Mouse (Mus musculus) midbrain, embryonic 13.5 days (tissue): ENCODE measurements around the gene Slc7a4. TPM values are rescaled to one million over a fixed set of nuclear protein-coding genes. Genes with fewer than 3 reads are reported as not detected.
A peak's percentile ranks its signal among the peaks of the same experiment; 100 is the strongest.
"Not testable (repeated sequence)": the region's sequence is repeated elsewhere in the genome, so short reads cannot be mapped to it uniquely, and the experiment has no call there.

Experiments used
- ATAC-seq: fragments of 200-750 bp; cut with Nextera tagmentation; 2 replicates; pipeline ENCODE4 v1.8.0; 2017; ENCODE audit warnings: mild to moderate bottlenecking, moderate TSS enrichment, moderate library complexity
- H3K27ac ChIP-seq: fragments of 300-500 bp; sonication (generic); 2 replicates; pipeline ENCODE4 v1.5.1; 2015; ENCODE audit warnings: inconsistent platforms, mild to moderate bottlenecking, moderate library complexity
- H3K27me3 ChIP-seq: fragments of 300-500 bp; sonication (generic); 2 replicates; pipeline ENCODE4 v1.6.1; 2015; ENCODE audit warnings: mild to moderate bottlenecking, inconsistent platforms
- H3K36me3 ChIP-seq: fragments of 300-500 bp; sonication (generic); 2 replicates; pipeline ENCODE4 v1.6.1; 2015; ENCODE audit warnings: mild to moderate bottlenecking, inconsistent platforms
- H3K4me1 ChIP-seq: fragments of 300-500 bp; sonication (generic); replicated peaks from 2 replicates; pipeline ENCODE4 v1.6.1; 2015; ENCODE audit warnings: inconsistent platforms
- H3K4me2 ChIP-seq: fragments of 300-500 bp; sonication (generic); replicated peaks from 2 replicates; pipeline ENCODE4 v1.6.1; 2015; ENCODE audit warnings: moderate library complexity, mild to moderate bottlenecking, inconsistent platforms
- H3K4me3 ChIP-seq: fragments of 300-500 bp; sonication (generic); replicated peaks from 2 replicates; pipeline ENCODE4 v1.5.1; 2015; ENCODE audit warnings: mild to moderate bottlenecking, inconsistent platforms
- H3K9ac ChIP-seq: fragments of 300-500 bp; sonication (generic); replicated peaks from 2 replicates; pipeline ENCODE4 v1.6.1; 2015; ENCODE audit warnings: mild to moderate bottlenecking, inconsistent platforms
- H3K9me3 ChIP-seq: fragments of 300-500 bp; sonication (generic); 2 replicates; pipeline ENCODE4 v1.6.1; 2016; ENCODE audit warnings: mild to moderate bottlenecking, inconsistent platforms
- WGBS: fragments of 180-500 bp; shearing (Covaris S2); methylation state at CpG from one replicate; pipeline ENCODE4 v1.1.7; 2015; 5-methylcytosine and 5-hydroxymethylcytosine counted together
- polyA plus RNA-seq: library from polyadenylated mRNA; unstranded; fragments of >200 nt; fragmentation: Nextera tagmentation; extraction: Ambion mirVana; gene quantifications from 2 replicates; pipeline ENCODE4 v1.2.1, GENCODE M21; 2015

The Slc7a4 gene
- polyA plus RNA-seq, 1 experiment from 2014 or later: 13.8 TPM

- peak overlapping the region; percentile 26; the same call in 1 of the 2 replicates for H3K4me2 ChIP-seq
- H3K9me3 ChIP-seq: no peaks in the 10 kb centered on the region
- no peak for ATAC-seq
- H3K4me3 ChIP-seq: no peak overlapping the region
- H3K4me1 ChIP-seq: peaks cover 47% of the 10 kb centered on the region
- peaks cover 29% of the 10 kb centered on the region for H3K27me3 ChIP-seq
- 66% methylated on average over 9 of the region's 9 CpGs for WGBS
- no peaks in the 10 kb centered on the region for H3K36me3 ChIP-seq
- H3K9ac ChIP-seq: no peak overlapping the region
- H3K27ac ChIP-seq: no peak overlapping the region
Observed at GRCm38 (mm10) chr16:17559396-17560027, 23.5 kb downstream of the Slc7a4 start.

- Histone ChIP-seq H3K27ac (no peak overlapping the region), H3K9ac (peak overlapping the region; percentile 24; the same call in 1 of the 2 replicates), H3K36me3 (no peaks in the 10 kb centered on the region), H3K4me2 (peak overlapping the region; percentile 26), H3K9me3 (no peaks in the 10 kb centered on the region), H3K4me1 (peaks cover 54% of the 10 kb centered on the region), H3K4me3 (no peak overlapping the region), H3K27me3 (peaks cover 29% of the 10 kb centered on the region)
- ATAC-seq: no peak; the same call in 1 of the 2 replicates
- 0% methylated on average over 5 of the region's 5 CpGs for WGBS
Observed at GRCm38 (mm10) chr16:17558811-17559210, 24.2 kb downstream of the Slc7a4 start.

- Histone ChIP-seq H3K9ac (peak overlapping the region; percentile 24; the same call in 1 of the 2 replicates), H3K36me3 (no peaks in the 10 kb centered on the region), H3K4me1 (peaks cover 58% of the 10 kb centered on the region), H3K4me3 (no peak overlapping the region), H3K27ac (no peak overlapping the region), H3K27me3 (peaks cover 27% of the 10 kb centered on the region), H3K4me2 (peak overlapping the region; percentile 26), H3K9me3 (no peaks in the 10 kb centered on the region)
- WGBS: 2% methylated on average over 5 of the region's 5 CpGs
- ATAC-seq: peak; percentile 46
Observed at GRCm38 (mm10) chr16:17557947-17558480, 25.0 kb downstream of the Slc7a4 start.

- no peak for ATAC-seq
- Histone ChIP-seq H3K27ac (no peak overlapping the region), H3K9ac (no peak overlapping the region), H3K4me2 (no peak overlapping the region), H3K9me3 (no peaks in the 10 kb centered on the region), H3K36me3 (no peaks in the 10 kb centered on the region), H3K4me3 (no peak overlapping the region), H3K4me1 (peaks cover 52% of the 10 kb centered on the region), H3K27me3 (peaks cover 19% of the 10 kb centered on the region)
- 54% methylated on average over 4 of the region's 4 CpGs for WGBS
Observed at GRCm38 (mm10) chr16:17556907-17557306, 26.1 kb downstream of the Slc7a4 start.

GRCm38 (mm10) chr16:17556180-17556579, 26.8 kb downstream of the Slc7a4 start:
- no peak for ATAC-seq
- H3K36me3 ChIP-seq: no peaks in the 10 kb centered on the region

GRCm38 (mm10) chr16:17554702-17555101, 28.3 kb downstream of the Slc7a4 start:
- peaks cover 36% of the 10 kb centered on the region for H3K4me1 ChIP-seq
- H3K27me3 ChIP-seq, H3K4me3 ChIP-seq, H3K36me3 ChIP-seq, H3K9me3 ChIP-seq, H3K9ac ChIP-seq: not testable (repeated sequence)
- 6% methylated on average over 4 of the region's 4 CpGs for WGBS
- H3K4me2 ChIP-seq: peak overlapping the region; percentile 47
- peak overlapping the region; percentile 56; the same call in 1 of the 2 replicates for H3K27ac ChIP-seq
- ATAC-seq: peak; percentile 49; the same call in 1 of the 2 replicates

More at GRCm38 (mm10) chr16:17556180-17556579, 26.8 kb downstream of the Slc7a4 start:
- Histone ChIP-seq H3K9ac (no peak overlapping the region), H3K4me2 (no peak overlapping the region), H3K4me3 (no peak overlapping the region), H3K9me3 (no peaks in the 10 kb centered on the region), H3K27ac (no peak overlapping the region), H3K27me3 (peaks cover 13% of the 10 kb centered on the region), H3K4me1 (peaks cover 45% of the 10 kb centered on the region)
- 90% methylated on average over 4 of the region's 4 CpGs for WGBS

GRCm38 (mm10) chr16:17553910-17554685, 28.9 kb downstream of the Slc7a4 start:
- no peaks in the 10 kb centered on the region for H3K36me3 ChIP-seq
- no peaks in the 10 kb centered on the region for H3K9me3 ChIP-seq
- H3K4me1 ChIP-seq: peaks cover 33% of the 10 kb centered on the region
- H3K27me3 ChIP-seq: no peaks in the 10 kb centered on the region
- peak; percentile 77 for ATAC-seq
- 4% methylated on average over 18 of the region's 18 CpGs for WGBS
- H3K4me2 ChIP-seq: peak overlapping the region; percentile 47
- H3K9ac ChIP-seq: 0 out of 2 replicates have a peak overlapping the region, but pooled peaks have one; percentile 19
- peak overlapping the region; percentile 20; the same call in 1 of the 2 replicates for H3K4me3 ChIP-seq
- peak overlapping the region; percentile 56 for H3K27ac ChIP-seq

- no peak for ATAC-seq
- H3K9me3 ChIP-seq: no peaks in the 10 kb centered on the region
- peaks cover 22% of the 10 kb centered on the region for H3K4me1 ChIP-seq
- no peak overlapping the region for H3K27ac ChIP-seq
- 87% methylated on average over 7 of the region's 7 CpGs for WGBS
- H3K36me3 ChIP-seq: no peaks in the 10 kb centered on the region
- H3K4me2 ChIP-seq: no peak overlapping the region
- no peak overlapping the region for H3K9ac ChIP-seq
- H3K4me3 ChIP-seq: no peak overlapping the region
- H3K27me3 ChIP-seq: no peaks in the 10 kb centered on the region
Observed at GRCm38 (mm10) chr16:17552837-17553236, 30.2 kb downstream of the Slc7a4 start.

- no peak overlapping the region for H3K4me2 ChIP-seq
- ATAC-seq: no peak
- no peaks in the 10 kb centered on the region for H3K9me3 ChIP-seq
- H3K4me1 ChIP-seq: no peaks in the 10 kb centered on the region
- WGBS: 78% methylated on average over 2 of the region's 2 CpGs
- no peaks in the 10 kb centered on the region for H3K36me3 ChIP-seq
- H3K27ac ChIP-seq: no peak overlapping the region
- no peak overlapping the region for H3K4me3 ChIP-seq
- H3K9ac ChIP-seq: no peak overlapping the region
- H3K27me3 ChIP-seq: no peaks in the 10 kb centered on the region
Observed at GRCm38 (mm10) chr16:17542632-17543031, 40.4 kb downstream of the Slc7a4 start.

- no peaks in the 10 kb centered on the region for H3K36me3 ChIP-seq
- no peak overlapping the region for H3K4me2 ChIP-seq
- no peak overlapping the region for H3K4me3 ChIP-seq
- no peak overlapping the region for H3K9ac ChIP-seq
- ATAC-seq: no peak
- H3K4me1 ChIP-seq: peaks cover 11% of the 10 kb centered on the region
- H3K27me3 ChIP-seq: no peaks in the 10 kb centered on the region
- no peaks in the 10 kb centered on the region for H3K9me3 ChIP-seq
- 89% methylated on average over 3 of the region's 3 CpGs for WGBS
- no peak overlapping the region for H3K27ac ChIP-seq
Observed at GRCm38 (mm10) chr16:17536584-17536983, 46.4 kb downstream of the Slc7a4 start.

GRCm38 (mm10) chr16:17532676-17533329, 50.2 kb downstream of the Slc7a4 start:
- 70% methylated on average over 14 of the region's 14 CpGs for WGBS
- no peaks in the 10 kb centered on the region for H3K27me3 ChIP-seq
- peaks cover 28% of the 10 kb centered on the region for H3K4me1 ChIP-seq
- no peak overlapping the region for H3K27ac ChIP-seq
- 0 out of 2 replicates have a peak overlapping the region, but pooled peaks have one; percentile 3 for H3K4me2 ChIP-seq
- no peaks in the 10 kb centered on the region for H3K9me3 ChIP-seq
- H3K9ac ChIP-seq: no peak overlapping the region
- H3K36me3 ChIP-seq: peaks cover 13% of the 10 kb centered on the region
- no peak overlapping the region for H3K4me3 ChIP-seq
- ATAC-seq: no peak
